ENCODE assay signal across 1 mouse cellular context in genomic region chr10:40883644-40884278, GRCm38 (mm10).
TF ChIP-seq lines count a peak whose summit lies in the region.

No protein-coding gene starts in this region.

TF ChIP-seq in MEL, 35 proteins besides CTCF, POLR2A, EP300 and RAD21 (continued from another document):
- TF ChIP-seq UBTF (IDR thresholded peaks at IDR 0.05; ENCODE audit: borderline replicate concordance, insufficient read depth, low read depth, low read length): no peak
- TF ChIP-seq NELFE (IDR thresholded peaks at IDR 0.05; ENCODE audit: low read depth, low read length): peak; percentile 86
- TF ChIP-seq BHLHE40 (IDR thresholded peaks at IDR 0.05; ENCODE audit: borderline replicate concordance, low read depth, low read length): no peak
- TF ChIP-seq ZKSCAN1 (IDR thresholded peaks at IDR 0.05; ENCODE audit: low read depth, low read length): no peak
- TF ChIP-seq ZMIZ1 (IDR thresholded peaks at IDR 0.05; ENCODE audit: low read depth, low read length): 0 out of 2 replicates have a peak, but pooled peaks have one; percentile 23
- TF ChIP-seq JUND (IDR thresholded peaks at IDR 0.05; ENCODE audit: low read depth, low read length): no peak
- no peak for TF ChIP-seq E2F4 (IDR thresholded peaks at IDR 0.05; ENCODE audit: borderline replicate concordance, low read depth, low read length)
- TF ChIP-seq GATA1 (IDR thresholded peaks at IDR 0.05; ENCODE audit: low read depth, low read length): no peak
- TF ChIP-seq GABPA (IDR thresholded peaks at IDR 0.05; ENCODE audit: low read depth, low read length): no peak
- TF ChIP-seq MXI1 (IDR thresholded peaks at IDR 0.05; ENCODE audit: low read depth, low read length): no peak; the same call in none of the 2 replicates
- TF ChIP-seq CHD2 (IDR thresholded peaks at IDR 0.05; ENCODE audit: low read length): no peak
- TF ChIP-seq KAT2A (conservative IDR thresholded peaks at IDR 0.05; ENCODE audit: low read depth, low read length): no peak
- no peak for TF ChIP-seq TBP (IDR thresholded peaks at IDR 0.05; ENCODE audit: low read depth, low read length)
- TF ChIP-seq USF1 (IDR thresholded peaks at IDR 0.05; ENCODE audit: low read depth, low read length): no peak
- peak; percentile 35; the same call in 1 of the 2 replicates for TF ChIP-seq NRF1 (IDR thresholded peaks at IDR 0.05; ENCODE audit: insufficient read depth, low read depth, low read length, poor library complexity, severe bottlenecking)
- TF ChIP-seq MYC (IDR thresholded peaks at IDR 0.05; ENCODE audit: low read depth, low read length): no peak
- no peak for TF ChIP-seq TAL1 (IDR thresholded peaks at IDR 0.05; ENCODE audit: low read length)
- peak; percentile 99 for TF ChIP-seq CHD1 (IDR thresholded peaks at IDR 0.05; ENCODE audit: low read depth, low read length)
- TF ChIP-seq ELF1 (IDR thresholded peaks at IDR 0.05; ENCODE audit: low read depth, low read length): no peak
TF ChIP-seq in MEL: peak in this region for 9.
